In the genomic region with DNA sequence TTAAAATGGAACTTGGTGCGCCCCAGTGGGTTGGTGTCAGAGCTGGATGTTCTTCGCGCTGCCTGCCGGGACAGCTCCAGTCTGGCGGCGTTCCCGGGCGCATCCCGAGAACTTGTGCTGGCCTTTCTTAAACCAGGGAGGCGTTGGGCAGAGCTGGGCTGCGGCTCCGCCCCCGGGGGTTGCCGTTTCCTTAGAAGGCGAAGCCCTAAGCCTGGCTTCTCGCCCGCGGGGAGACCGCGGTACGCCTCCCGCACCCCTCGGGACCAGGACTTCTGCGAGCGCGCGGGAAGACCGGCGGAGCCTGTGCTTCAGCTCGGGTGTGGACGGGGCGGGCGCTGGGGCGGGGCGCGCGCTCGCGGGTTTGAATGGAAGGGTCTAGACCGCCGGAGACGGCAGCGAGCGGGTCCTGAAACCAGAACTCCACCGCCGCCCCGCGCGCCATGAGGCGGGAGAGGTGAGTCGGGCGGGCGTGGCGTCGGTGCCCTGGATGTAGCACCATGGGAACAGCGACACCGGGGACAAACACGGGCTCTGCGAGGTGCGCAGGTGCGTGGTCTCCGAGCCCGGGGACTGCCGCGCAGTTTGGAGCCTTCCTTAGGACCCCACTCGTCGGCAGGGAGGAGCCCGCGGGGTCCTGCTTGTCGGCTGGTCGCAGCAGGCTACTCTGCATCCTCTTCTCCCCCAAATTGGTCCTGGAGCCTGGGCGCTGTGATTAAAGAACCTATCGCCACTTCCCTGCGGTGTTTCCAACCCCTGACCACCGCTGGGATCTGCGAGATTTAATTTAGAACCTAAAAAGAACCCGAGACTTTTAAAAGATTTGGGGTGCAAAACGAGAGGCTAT, we compare ENCODE assay signal across 8 mouse cellular contexts. TPM values are rescaled to one million over a fixed set of nuclear protein-coding genes. Genes with fewer than 3 reads are reported as not detected.
A peak's percentile ranks its signal among the peaks of the same experiment; 100 is the strongest.
DNase-seq lines count a peak whose midpoint lies in the region; ATAC-seq lines count a peak whose summit lies in the region.

A gene (plus strand): TSS at position 260 of the 844 bp plus-strand sequence.

- H3K36me3 ChIP-seq in forebrain, embryonic 12.5 days (replicated peaks) = peaks cover 4% of the 10 kb centered on the region; the same call in 1 of the 2 replicates
- H3K36me3 ChIP-seq in heart, embryonic 15.5 days = no peaks in the 10 kb centered on the region; the same call in 1 of the 2 replicates
- H3K36me3 ChIP-seq in liver, embryonic 15.5 days (replicated peaks) = no peaks in the 10 kb centered on the region
- no peaks in the 10 kb centered on the region for H3K36me3 ChIP-seq in neural tube, embryonic 14.5 days (ENCODE audit: control insufficient read depth, insufficient read depth, low read length)

- under 1% methylated on average over 78 of the region's 78 CpGs for WGBS in forebrain, embryonic 12.5 days
- under 1% methylated on average over 71 of the region's 78 CpGs for WGBS in heart, embryonic 15.5 days
- under 1% methylated on average over 78 of the region's 78 CpGs for WGBS in liver, embryonic 15.5 days (ENCODE audit: insufficient replicate concordance)
- WGBS in neural tube, embryonic 14.5 days = under 1% methylated on average over 76 of the region's 78 CpGs

- H3K9me3 ChIP-seq in forebrain, embryonic 12.5 days = no peaks in the 10 kb centered on the region
- H3K9me3 ChIP-seq in heart, embryonic 15.5 days (replicated peaks) = no peaks in the 10 kb centered on the region
- H3K9me3 ChIP-seq in liver, embryonic 15.5 days (replicated peaks) = no peaks in the 10 kb centered on the region
- H3K9me3 ChIP-seq in neural tube, embryonic 14.5 days (ENCODE audit: control insufficient read depth, low read length) = no peaks in the 10 kb centered on the region

- ATAC-seq in forebrain, embryonic 12.5 days (ENCODE audit: low FRiP score) = peak; percentile 75
- ATAC-seq in heart, embryonic 15.5 days (replicated peaks; ENCODE audit: insufficient number of reproducible peaks, insufficient read depth, low FRiP score, low read depth) = peak; percentile 63
- no peak for ATAC-seq in liver, embryonic 15.5 days (ENCODE audit: insufficient read depth)
- peak; percentile 64 for ATAC-seq in neural tube, embryonic 14.5 days (ENCODE audit: low read depth)

- peak within 1 kb of the TSS; percentile 69 for H3K9ac ChIP-seq in forebrain, embryonic 12.5 days
- H3K9ac ChIP-seq in heart, embryonic 15.5 days = peak within 1 kb of the TSS; percentile 66
- H3K9ac ChIP-seq in liver, embryonic 15.5 days = no peak within 1 kb of the TSS
- peak within 1 kb of the TSS; percentile 67 for H3K9ac ChIP-seq in neural tube, embryonic 14.5 days (replicated peaks; ENCODE audit: low read depth, low read length)

- peak; percentile 85 for DNase-seq in ES-CJ7 (ENCODE audit: low read depth, low spot score)
- DNase-seq in brain, adult 2 months (ENCODE audit: low read depth, low spot score) = peak; percentile 76
- peak; percentile 96 for DNase-seq in kidney, postnatal 10 days
- peak; percentile 52 for DNase-seq in urinary bladder, postnatal 10 days (ENCODE audit: low spot score)

- peak within 1 kb of the TSS; percentile 75 for H3K4me2 ChIP-seq in forebrain, embryonic 12.5 days
- H3K4me2 ChIP-seq in heart, embryonic 15.5 days = peak within 1 kb of the TSS; percentile 95
- peak within 1 kb of the TSS; percentile 67 for H3K4me2 ChIP-seq in liver, embryonic 15.5 days
- peak within 1 kb of the TSS; percentile 76 for H3K4me2 ChIP-seq in neural tube, embryonic 14.5 days (ENCODE audit: low read depth, low read length)

- peak within 1 kb of the TSS; percentile 71 for H3K27ac ChIP-seq in forebrain, embryonic 12.5 days
- peak within 1 kb of the TSS; percentile 74 for H3K27ac ChIP-seq in heart, embryonic 15.5 days
- no peak within 1 kb of the TSS for H3K27ac ChIP-seq in liver, embryonic 15.5 days (replicated peaks)
- peak within 1 kb of the TSS; percentile 72 for H3K27ac ChIP-seq in neural tube, embryonic 14.5 days (ENCODE audit: low read depth, low read length)

- H3K4me3 ChIP-seq in forebrain, embryonic 12.5 days (replicated peaks) = peak within 1 kb of the TSS; percentile 61
- peak within 1 kb of the TSS; percentile 77 for H3K4me3 ChIP-seq in heart, embryonic 15.5 days
- H3K4me3 ChIP-seq in liver, embryonic 15.5 days (replicated peaks) = peak within 1 kb of the TSS; percentile 50
- peak within 1 kb of the TSS; percentile 56 for H3K4me3 ChIP-seq in neural tube, embryonic 14.5 days (ENCODE audit: low read depth, low read length)

- peaks cover 17% of the 10 kb centered on the region for H3K4me1 ChIP-seq in forebrain, embryonic 12.5 days
- peaks cover 34% of the 10 kb centered on the region for H3K4me1 ChIP-seq in heart, embryonic 15.5 days (replicated peaks)
- H3K4me1 ChIP-seq in liver, embryonic 15.5 days (replicated peaks) = peaks cover 13% of the 10 kb centered on the region
- H3K4me1 ChIP-seq in neural tube, embryonic 14.5 days (ENCODE audit: control insufficient read depth, insufficient read depth, low read length) = 0 out of 2 replicates have a peak, but pooled peaks cover 5% of the 10 kb centered on the region

- H3K27me3 ChIP-seq in forebrain, embryonic 12.5 days = peaks cover 26% of the 10 kb centered on the region
- H3K27me3 ChIP-seq in heart, embryonic 15.5 days = no peaks in the 10 kb centered on the region
- peaks cover 58% of the 10 kb centered on the region for H3K27me3 ChIP-seq in liver, embryonic 15.5 days
- no peaks in the 10 kb centered on the region for H3K27me3 ChIP-seq in neural tube, embryonic 14.5 days (ENCODE audit: control insufficient read depth, insufficient read depth, low read length)

RNA-seq across cellular contexts. Expression of the gene that starts here (rescaled TPM):
- polyA plus RNA-seq in forebrain, embryonic 12.5 days (2016; fragmentation: Nextera tagmentation; extraction: Ambion mirVana) = 50.8 and 57.6 TPM in 2 replicates
- 38.2 and 51.3 TPM in 2 replicates for polyA plus RNA-seq in heart, embryonic 15.5 days (2015; fragmentation: Nextera tagmentation; extraction: Ambion mirVana)
- polyA plus RNA-seq in liver, embryonic 15.5 days (2015; fragmentation: Nextera tagmentation; extraction: Ambion mirVana) = 3.7 and 4.9 TPM in 2 replicates
- polyA plus RNA-seq in neural tube, embryonic 14.5 days (2014; fragmentation: Nextera tagmentation; extraction: Ambion mirVana) = 70.2 and 82.7 TPM in 2 replicates
